Mouse (Mus musculus) erythroblast, embryonic 14.5 days (primary cell): ENCODE data around the gene Map2k5.

Experiments
- GATA1 ChIP-seq: IDR thresholded peaks from 2 replicates; pipeline ENCODE4 v1.6.1; 2012; ENCODE audit warnings: low read length, inconsistent platforms, mixed read lengths
- TAL1 ChIP-seq: IDR thresholded peaks from 3 replicates; pipeline ENCODE4 v1.6.1; 2012; ENCODE audit warnings: low read length, inconsistent platforms, mixed read lengths

- no peak for TF ChIP-seq GATA1
- TF ChIP-seq TAL1, result no peak
Measured at GRCm38 (mm10) chr9:63147786-63148409, 229.8 kb downstream of the Map2k5 start.
